Mouse (Mus musculus) ES-Bruce4 (cell line): ENCODE measurements around the gene Hoxb13.

ENCODE experiments used
- CTCF ChIP-seq: IDR thresholded peaks from one replicate; pipeline ENCODE4 v1.8.1; 2011; ENCODE audit warnings: low read depth, low read length
- POLR2A ChIP-seq: IDR thresholded peaks from one replicate; pipeline ENCODE4 v1.8.1; 2011; ENCODE audit warnings: low read length; ENCODE audit not compliant: insufficient read depth

GRCm38 (mm10) chr11:96174881-96175280 lies 19.2 kb upstream of the Hoxb13 start:
- TF ChIP-seq CTCF (no peak), POLR2A (no peak)
